Mouse (Mus musculus) kidney, embryonic 16.5 days (tissue): ENCODE results near the gene Hells. TPM values are rescaled to one million over a fixed set of nuclear protein-coding genes. Genes with fewer than 3 reads are reported as not detected.

Source experiments
- ATAC-seq: fragments of 200-750 bp; cut with Nextera tagmentation; 2 replicates; pipeline ENCODE4 v1.8.0; 2017; ENCODE audit warnings: moderate TSS enrichment; ENCODE audit not compliant: low FRiP score, low TSS enrichment
- H3K27ac ChIP-seq: fragments of 300-500 bp; sonication (generic); 2 replicates; pipeline ENCODE4 v1.5.1; 2014; ENCODE audit warnings: low read length
- H3K27me3 ChIP-seq: fragments of 300-500 bp; sonication (generic); 2 replicates; pipeline ENCODE4 v1.6.1; 2014; ENCODE audit warnings: low read length, control low read depth, mixed read lengths; ENCODE audit not compliant: insufficient read depth
- H3K36me3 ChIP-seq: fragments of 300-500 bp; sonication (generic); 2 replicates; pipeline ENCODE4 v1.6.1; 2014; ENCODE audit warnings: low read length, control low read depth, mixed read lengths; ENCODE audit not compliant: insufficient read depth
- H3K4me1 ChIP-seq: fragments of 300-500 bp; sonication (generic); 2 replicates; pipeline ENCODE4 v1.6.1; 2014; ENCODE audit warnings: low read length, control low read depth, mixed read lengths; ENCODE audit not compliant: insufficient read depth
- H3K4me2 ChIP-seq: fragments of 300-500 bp; sonication (generic); replicated peaks from 2 replicates; pipeline ENCODE4 v1.6.1; 2014; ENCODE audit warnings: low read depth, low read length
- H3K4me3 ChIP-seq: fragments of 300-500 bp; sonication (generic); 2 replicates; pipeline ENCODE4 v1.5.1; 2014; ENCODE audit warnings: mild to moderate bottlenecking, low read length
- H3K9ac ChIP-seq: fragments of 300-500 bp; sonication (generic); replicated peaks from 2 replicates; pipeline ENCODE4 v1.6.1; 2014; ENCODE audit warnings: low read length
- H3K9me3 ChIP-seq: fragments of 300-500 bp; sonication (generic); 2 replicates; pipeline ENCODE4 v1.6.1; 2016; ENCODE audit warnings: low read length, control low read depth
- WGBS: fragments of 180-500 bp; shearing (Covaris S2); extraction: QIAGEN DNeasy Blood & Tissue Kit; methylation state at CpG from one replicate; pipeline ENCODE4 v1.1.7; 2014; 5-methylcytosine and 5-hydroxymethylcytosine counted together
- polyA plus RNA-seq: library from polyadenylated mRNA; unstranded; fragments of >200 nt; fragmentation: Nextera tagmentation; extraction: Ambion mirVana; gene quantifications from 2 replicates; pipeline ENCODE4 v1.2.1, GENCODE M21; 2015

The Hells gene
- polyA plus RNA-seq, 1 experiment from 2014 or later: 46.2 TPM

- H3K27me3 ChIP-seq: no peaks in the 10 kb centered on the region
- peak; percentile 67; the same call in 1 of the 2 replicates for ATAC-seq
- no peaks in the 10 kb centered on the region for H3K9me3 ChIP-seq
- peak overlapping the region; percentile 79 for H3K9ac ChIP-seq
- peaks cover 8% of the 10 kb centered on the region for H3K4me1 ChIP-seq
- H3K27ac ChIP-seq: peak overlapping the region; percentile 67; the same call in 1 of the 2 replicates
- WGBS: 2% methylated on average over 23 of the region's 23 CpGs
- peaks cover 5% of the 10 kb centered on the region; the same call in 1 of the 2 replicates for H3K36me3 ChIP-seq
- H3K4me2 ChIP-seq: peak overlapping the region; percentile 71
- peak overlapping the region; percentile 60 for H3K4me3 ChIP-seq
These were observed 395 bp upstream of the Hells start for GRCm38 (mm10) chr19:38930252-38930787.

DNA sequence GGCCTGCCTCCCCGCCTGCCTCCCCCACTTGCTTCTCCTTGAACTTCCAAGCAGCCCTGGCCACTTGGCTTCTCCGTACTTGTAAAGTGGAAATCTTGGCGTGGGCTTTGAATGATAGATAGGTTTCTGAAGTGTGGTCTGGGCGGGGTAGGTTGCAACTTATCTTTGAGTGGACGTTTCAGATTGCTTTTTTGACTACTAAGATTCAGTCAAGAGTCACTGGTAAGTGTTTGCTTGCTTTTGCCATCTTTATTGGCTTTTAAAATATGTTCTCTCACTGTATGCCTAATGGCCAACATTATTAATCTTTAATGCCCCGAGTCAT lies 813 bp downstream of the Hells start:
- ATAC-seq: no peak
- Histone ChIP-seq H3K36me3 (peaks cover 12% of the 10 kb centered on the region; the same call in 1 of the 2 replicates), H3K4me2 (peak overlapping the region; percentile 71), H3K9ac (peak overlapping the region; percentile 79), H3K27me3 (no peaks in the 10 kb centered on the region), H3K27ac (no peak overlapping the region), H3K9me3 (no peaks in the 10 kb centered on the region), H3K4me3 (peak overlapping the region; percentile 60), H3K4me1 (peaks cover 8% of the 10 kb centered on the region)
- 0% methylated on average over 6 of the region's 6 CpGs for WGBS

GRCm38 (mm10) chr19:38944590-38945307 lies 14.0 kb downstream of the Hells start:
- WGBS: 84% methylated on average over 2 of the region's 2 CpGs
- H3K36me3 ChIP-seq: peaks cover 30% of the 10 kb centered on the region
- H3K4me1 ChIP-seq: no peaks in the 10 kb centered on the region
- H3K4me3 ChIP-seq: no peak overlapping the region
- no peak overlapping the region for H3K4me2 ChIP-seq
- H3K9ac ChIP-seq: no peak overlapping the region
- H3K9me3 ChIP-seq: no peaks in the 10 kb centered on the region
- no peak for ATAC-seq
- no peaks in the 10 kb centered on the region for H3K27me3 ChIP-seq
- no peak overlapping the region for H3K27ac ChIP-seq

DNA sequence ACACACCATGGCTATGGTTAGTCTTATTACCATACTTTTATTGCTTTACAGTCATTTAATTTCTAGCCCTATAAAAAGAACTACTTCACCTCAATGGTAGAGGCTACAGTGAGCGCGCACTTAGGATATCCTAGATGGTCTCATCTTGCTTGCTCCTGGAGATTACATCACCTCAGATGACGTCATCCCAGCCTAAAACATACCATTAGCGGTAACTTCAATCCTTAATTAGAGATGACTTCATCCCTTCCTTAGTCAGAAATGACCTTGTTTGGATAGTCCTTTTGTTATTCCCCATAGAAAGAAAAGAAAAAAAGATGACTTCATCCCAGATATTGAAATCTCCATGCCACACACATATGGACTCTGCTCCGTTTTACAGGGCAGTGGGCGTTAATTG lies 40.0 kb downstream of the Hells start:
- Histone ChIP-seq H3K9ac (no peak overlapping the region), H3K9me3 (no peaks in the 10 kb centered on the region), H3K4me2 (no peak overlapping the region), H3K4me3 (no peak overlapping the region), H3K27me3 (no peaks in the 10 kb centered on the region), H3K27ac (no peak overlapping the region), H3K36me3 (peaks cover 18% of the 10 kb centered on the region; the same call in 1 of the 2 replicates), H3K4me1 (no peaks in the 10 kb centered on the region)
- WGBS: 89% methylated on average over 6 of the region's 6 CpGs
- no peak for ATAC-seq

DNA sequence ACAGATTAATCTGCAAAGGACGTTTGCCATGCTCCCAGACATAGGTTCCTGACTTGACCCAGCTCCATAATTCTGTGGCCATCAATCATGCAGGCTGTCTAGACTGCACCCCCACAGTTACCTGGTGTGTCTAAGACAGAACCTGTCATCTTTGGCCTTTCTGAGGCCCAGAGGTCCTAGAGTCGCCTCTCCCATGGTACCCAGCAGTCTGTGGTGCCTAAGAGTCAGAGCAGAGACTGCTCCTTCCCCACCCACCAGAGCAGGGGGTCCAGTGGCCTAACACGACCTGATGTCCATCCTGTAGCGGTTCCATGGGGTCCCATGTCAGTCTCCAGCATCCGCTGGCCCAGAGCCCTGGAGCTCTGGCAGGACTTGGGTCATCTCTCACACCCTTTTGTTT lies 41.9 kb downstream of the Hells start:
- H3K4me1 ChIP-seq: no peaks in the 10 kb centered on the region
- no peaks in the 10 kb centered on the region for H3K9me3 ChIP-seq
- no peak overlapping the region for H3K27ac ChIP-seq
- no peaks in the 10 kb centered on the region for H3K27me3 ChIP-seq
- ATAC-seq: 0 out of 2 replicates have a peak, but pooled peaks have one; percentile 19
- H3K36me3 ChIP-seq: peaks cover 13% of the 10 kb centered on the region; the same call in 1 of the 2 replicates
- WGBS: 78% methylated on average over 5 of the region's 5 CpGs
- H3K4me3 ChIP-seq: no peak overlapping the region
- H3K9ac ChIP-seq: no peak overlapping the region
- H3K4me2 ChIP-seq: no peak overlapping the region

- Histone ChIP-seq H3K4me3 (no peak overlapping the region), H3K4me1 (no peaks in the 10 kb centered on the region), H3K4me2 (no peak overlapping the region), H3K27ac (no peak overlapping the region), H3K36me3 (peaks cover 13% of the 10 kb centered on the region; the same call in 1 of the 2 replicates), H3K9ac (no peak overlapping the region), H3K9me3 (no peaks in the 10 kb centered on the region), H3K27me3 (no peaks in the 10 kb centered on the region)
- 59% methylated on average over 7 of the region's 7 CpGs for WGBS
- ATAC-seq: peak; percentile 27; the same call in 1 of the 2 replicates
These were observed 43.0 kb downstream of the Hells start for GRCm38 (mm10) chr19:38973666-38974065.

- no peak overlapping the region for H3K4me3 ChIP-seq
- no peak for ATAC-seq
- no peak overlapping the region for H3K27ac ChIP-seq
- H3K9ac ChIP-seq: no peak overlapping the region
- no peak overlapping the region for H3K4me2 ChIP-seq
- 0 out of 2 replicates have a peak, but pooled peaks cover 4% of the 10 kb centered on the region for H3K36me3 ChIP-seq
- no peaks in the 10 kb centered on the region for H3K4me1 ChIP-seq
- no peaks in the 10 kb centered on the region for H3K9me3 ChIP-seq
- H3K27me3 ChIP-seq: no peaks in the 10 kb centered on the region
These were observed 45.6 kb downstream of the Hells start for GRCm38 (mm10) chr19:38976269-38976668.

GRCm38 (mm10) chr19:38981966-38982365 lies 51.3 kb downstream of the Hells start:
- H3K27me3 ChIP-seq: no peaks in the 10 kb centered on the region
- H3K9ac ChIP-seq: no peak overlapping the region
- H3K27ac ChIP-seq: no peak overlapping the region
- WGBS: 0% methylated on average over 1 of the region's 1 CpGs
- H3K36me3 ChIP-seq: no peaks in the 10 kb centered on the region
- ATAC-seq: no peak
- H3K9me3 ChIP-seq: no peaks in the 10 kb centered on the region
- no peak overlapping the region for H3K4me2 ChIP-seq
- no peak overlapping the region for H3K4me3 ChIP-seq
- H3K4me1 ChIP-seq: no peaks in the 10 kb centered on the region

DNA sequence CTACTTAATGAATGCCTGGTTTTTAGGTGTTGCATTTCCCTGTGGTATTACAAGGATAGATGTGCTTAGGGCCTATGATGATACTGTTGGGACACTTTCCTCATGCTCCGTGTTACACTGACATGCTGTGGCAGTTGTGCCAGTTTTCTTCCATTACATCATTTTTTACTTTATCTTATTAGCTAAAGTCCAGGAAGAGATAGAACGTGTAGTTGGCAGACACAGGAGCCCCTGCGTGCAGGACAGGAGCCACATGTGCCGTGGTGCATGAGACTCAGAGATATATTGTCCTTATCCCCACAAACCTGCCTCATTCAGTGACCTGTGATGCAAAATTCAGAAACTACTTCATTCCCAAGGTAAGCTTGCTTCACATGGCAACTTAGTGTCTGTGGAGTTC lies 67.5 kb downstream of the Hells start:
- ATAC-seq: no peak
- H3K9ac ChIP-seq: no peak overlapping the region
- H3K36me3 ChIP-seq: no peaks in the 10 kb centered on the region
- no peak overlapping the region for H3K4me2 ChIP-seq
- H3K9me3 ChIP-seq: no peaks in the 10 kb centered on the region; the same call in 1 of the 2 replicates
- whole genome bisulfite sequencing: 79% methylated on average over 4 of the region's 4 CpGs
- no peaks in the 10 kb centered on the region for H3K27me3 ChIP-seq
- H3K4me3 ChIP-seq: no peak overlapping the region
- H3K27ac ChIP-seq: no peak overlapping the region
- no peaks in the 10 kb centered on the region for H3K4me1 ChIP-seq

- Histone ChIP-seq H3K9ac (no peak overlapping the region), H3K4me2 (no peak overlapping the region), H3K27me3 (no peaks in the 10 kb centered on the region), H3K9me3 (no peaks in the 10 kb centered on the region), H3K27ac (no peak overlapping the region), H3K4me1 (no peaks in the 10 kb centered on the region), H3K4me3 (no peak overlapping the region), H3K36me3 (no peaks in the 10 kb centered on the region)
- ATAC-seq: no peak
- 66% methylated on average over 1 of the region's 1 CpGs for WGBS
These were observed 68.0 kb downstream of the Hells start for GRCm38 (mm10) chr19:38998676-38999075.
